Mouse (Mus musculus) megakaryocyte, embryonic 14.5 days (primary cell): ENCODE data around the gene Hoxa6.

Source experiments
- FLI1 ChIP-seq: IDR thresholded peaks from 2 replicates; pipeline ENCODE4 v1.6.1; 2012; ENCODE audit warnings: low read length, inconsistent platforms, mixed read lengths
- GATA1 ChIP-seq: IDR thresholded peaks from 3 replicates; pipeline ENCODE4 v1.6.1; 2012; ENCODE audit warnings: mixed read lengths, low read length, inconsistent platforms, borderline replicate concordance

GRCm38 (mm10) chr6:52160511-52161335 lies 47.8 kb downstream of the Hoxa6 start:
- TF ChIP-seq GATA1 (no peak), FLI1 (no peak)
